Mouse (Mus musculus) neural tube, embryonic 12.5 days (tissue): ENCODE results near the gene Ubac1. TPM values are rescaled to one million over a fixed set of nuclear protein-coding genes. Genes with fewer than 3 reads are reported as not detected.

ENCODE experiments used
- ATAC-seq: fragments of 200-750 bp; cut with Nextera tagmentation; 2 replicates; pipeline ENCODE4 v1.8.0; 2017; ENCODE audit warnings: low read depth, mild to moderate bottlenecking, moderate TSS enrichment, moderate library complexity; ENCODE audit not compliant: low FRiP score
- H3K27ac ChIP-seq: fragments of 300-500 bp; sonication (generic); 2 replicates; pipeline ENCODE4 v1.5.1; 2016
- H3K27me3 ChIP-seq: fragments of 300-500 bp; sonication (generic); replicated peaks from 2 replicates; pipeline ENCODE4 v1.6.1; 2016; ENCODE audit warnings: mild to moderate bottlenecking
- H3K36me3 ChIP-seq: fragments of 300-500 bp; sonication (generic); 2 replicates; pipeline ENCODE4 v1.6.1; 2016; ENCODE audit warnings: mild to moderate bottlenecking
- H3K4me1 ChIP-seq: fragments of 300-500 bp; sonication (generic); 2 replicates; pipeline ENCODE4 v1.6.1; 2016
- H3K4me2 ChIP-seq: fragments of 300-500 bp; sonication (generic); replicated peaks from 2 replicates; pipeline ENCODE4 v1.6.1; 2016; ENCODE audit warnings: mild to moderate bottlenecking
- H3K4me3 ChIP-seq: fragments of 300-500 bp; sonication (generic); 2 replicates; pipeline ENCODE4 v1.5.1; 2016
- H3K9ac ChIP-seq: fragments of 300-500 bp; sonication (generic); 2 replicates; pipeline ENCODE4 v1.6.1; 2016; ENCODE audit warnings: mild to moderate bottlenecking
- H3K9me3 ChIP-seq: fragments of 300-500 bp; sonication (generic); 2 replicates; pipeline ENCODE4 v1.6.1; 2016; ENCODE audit warnings: mild to moderate bottlenecking
- WGBS: fragments of 180-500 bp; shearing (Covaris S2); methylation state at CpG from one replicate; pipeline ENCODE4 v1.1.7; 2016; 5-methylcytosine and 5-hydroxymethylcytosine counted together
- polyA plus RNA-seq: library from polyadenylated mRNA; unstranded; fragments of >200 nt; fragmentation: Nextera tagmentation; extraction: Ambion mirVana; gene quantifications from 2 replicates; pipeline ENCODE4 v1.2.1, GENCODE M21; 2016

Gene Ubac1
- polyA plus RNA-seq, 1 experiment from 2014 or later: 106 TPM

- ATAC-seq: peak; percentile 99
- Histone ChIP-seq H3K4me1 (peaks cover 39% of the 10 kb centered on the region), H3K9me3 (no peaks in the 10 kb centered on the region), H3K27me3 (no peaks in the 10 kb centered on the region), H3K27ac (peak within 1 kb of the TSS; percentile 91), H3K9ac (peak within 1 kb of the TSS; percentile 98), H3K36me3 (peaks cover 3% of the 10 kb centered on the region; the same call in 1 of the 2 replicates), H3K4me3 (peak within 1 kb of the TSS; percentile 96), H3K4me2 (peak within 1 kb of the TSS; percentile 94)
- WGBS: under 1% methylated on average over 64 of the region's 64 CpGs
Measured at GRCm38 (mm10) chr2:25983159-25983907, 38.2 kb downstream of the Ubac1 start, which contains the start of gene Camsap1. Gene Camsap1 (minus strand): TSS chr2:25983282.

- Histone ChIP-seq H3K9me3 (no peaks in the 10 kb centered on the region), H3K27ac (peak overlapping the region; percentile 91), H3K4me1 (peaks cover 44% of the 10 kb centered on the region), H3K36me3 (peaks cover 3% of the 10 kb centered on the region; the same call in 1 of the 2 replicates), H3K27me3 (no peaks in the 10 kb centered on the region), H3K4me2 (peak overlapping the region; percentile 94), H3K9ac (peak overlapping the region; percentile 98), H3K4me3 (peak overlapping the region; percentile 96)
- peak; percentile 22 for ATAC-seq
- WGBS: under 1% methylated on average over 76 of the region's 76 CpGs
Measured at GRCm38 (mm10) chr2:25982426-25983091, 39.0 kb downstream of the Ubac1 start.

GRCm38 (mm10) chr2:25982052-25982425 lies 39.5 kb downstream of the Ubac1 start:
- ATAC-seq: no peak
- Histone ChIP-seq H3K27me3 (no peaks in the 10 kb centered on the region), H3K9ac (peak overlapping the region; percentile 98), H3K9me3 (no peaks in the 10 kb centered on the region), H3K27ac (no peak overlapping the region), H3K4me3 (peak overlapping the region; percentile 96), H3K4me1 (peaks cover 44% of the 10 kb centered on the region), H3K36me3 (peaks cover 3% of the 10 kb centered on the region; the same call in 1 of the 2 replicates), H3K4me2 (peak overlapping the region; percentile 94)
- WGBS: 0% methylated on average over 16 of the region's 16 CpGs

- H3K27me3 ChIP-seq: no peaks in the 10 kb centered on the region
- H3K4me3 ChIP-seq: no peak overlapping the region
- no peak overlapping the region for H3K9ac ChIP-seq
- peaks cover 43% of the 10 kb centered on the region for H3K4me1 ChIP-seq
- peaks cover 3% of the 10 kb centered on the region; the same call in 1 of the 2 replicates for H3K36me3 ChIP-seq
- WGBS: 84% methylated on average over 4 of the region's 4 CpGs
- H3K27ac ChIP-seq: no peak overlapping the region
- no peak for ATAC-seq
- H3K4me2 ChIP-seq: no peak overlapping the region
- no peaks in the 10 kb centered on the region for H3K9me3 ChIP-seq
Measured at GRCm38 (mm10) chr2:25978997-25979396, 42.5 kb downstream of the Ubac1 start.

- H3K36me3 ChIP-seq: peaks cover 7% of the 10 kb centered on the region
- H3K9ac ChIP-seq: no peak overlapping the region
- peaks cover 41% of the 10 kb centered on the region for H3K4me1 ChIP-seq
- 87% methylated on average over 7 of the region's 7 CpGs for WGBS
- no peak overlapping the region for H3K4me2 ChIP-seq
- no peak overlapping the region for H3K4me3 ChIP-seq
- H3K27ac ChIP-seq: no peak overlapping the region
- H3K9me3 ChIP-seq: no peaks in the 10 kb centered on the region
- H3K27me3 ChIP-seq: no peaks in the 10 kb centered on the region
- ATAC-seq: no peak
Measured at GRCm38 (mm10) chr2:25977587-25978239, 43.8 kb downstream of the Ubac1 start.

GRCm38 (mm10) chr2:25975141-25975770 lies 46.3 kb downstream of the Ubac1 start:
- Histone ChIP-seq H3K4me2 (no peak overlapping the region), H3K36me3 (peaks cover 9% of the 10 kb centered on the region), H3K27ac (no peak overlapping the region), H3K4me3 (no peak overlapping the region), H3K9me3 (no peaks in the 10 kb centered on the region), H3K27me3 (no peaks in the 10 kb centered on the region), H3K9ac (no peak overlapping the region), H3K4me1 (peaks cover 31% of the 10 kb centered on the region)
- ATAC-seq: no peak
- 95% methylated on average over 4 of the region's 4 CpGs for WGBS

- Histone ChIP-seq H3K27me3 (no peaks in the 10 kb centered on the region), H3K9me3 (no peaks in the 10 kb centered on the region), H3K4me2 (no peak overlapping the region), H3K9ac (no peak overlapping the region), H3K4me3 (no peak overlapping the region), H3K36me3 (peaks cover 24% of the 10 kb centered on the region), H3K4me1 (peaks cover 9% of the 10 kb centered on the region; the same call in 1 of the 2 replicates), H3K27ac (no peak overlapping the region)
- ATAC-seq: no peak
- WGBS: 91% methylated on average over 2 of the region's 2 CpGs
Measured at GRCm38 (mm10) chr2:25970426-25970825, 51.1 kb downstream of the Ubac1 start.

- peaks cover 35% of the 10 kb centered on the region for H3K36me3 ChIP-seq
- no peak overlapping the region for H3K4me3 ChIP-seq
- 93% methylated on average over 4 of the region's 4 CpGs for WGBS
Measured at GRCm38 (mm10) chr2:25969319-25969718, 52.2 kb downstream of the Ubac1 start.

GRCm38 (mm10) chr2:25949291-25949690 lies 72.3 kb downstream of the Ubac1 start:
- H3K4me3 ChIP-seq: no peak overlapping the region
- ATAC-seq: no peak
- H3K4me1 ChIP-seq: no peaks in the 10 kb centered on the region
- H3K36me3 ChIP-seq: peaks cover 62% of the 10 kb centered on the region
- H3K4me2 ChIP-seq: no peak overlapping the region
- no peaks in the 10 kb centered on the region for H3K9me3 ChIP-seq
- WGBS: 90% methylated on average over 3 of the region's 3 CpGs
- no peaks in the 10 kb centered on the region for H3K27me3 ChIP-seq
- H3K27ac ChIP-seq: no peak overlapping the region
- H3K9ac ChIP-seq: no peak overlapping the region

More at GRCm38 (mm10) chr2:25969319-25969718, 52.2 kb downstream of the Ubac1 start:
- Histone ChIP-seq H3K4me2 (no peak overlapping the region), H3K9me3 (no peaks in the 10 kb centered on the region), H3K9ac (no peak overlapping the region), H3K4me1 (peaks cover 9% of the 10 kb centered on the region; the same call in 1 of the 2 replicates), H3K27ac (no peak overlapping the region), H3K27me3 (no peaks in the 10 kb centered on the region)
- ATAC-seq: no peak
